Mouse (Mus musculus): ENCODE measurements around the gene Zmiz1. TPM values are rescaled to one million over a fixed set of nuclear protein-coding genes. Genes with fewer than 3 reads are reported as not detected.

The Zmiz1 gene
- polyA plus RNA-seq, 1 experiment from 2014 or later: 26.3 TPM

DNA sequence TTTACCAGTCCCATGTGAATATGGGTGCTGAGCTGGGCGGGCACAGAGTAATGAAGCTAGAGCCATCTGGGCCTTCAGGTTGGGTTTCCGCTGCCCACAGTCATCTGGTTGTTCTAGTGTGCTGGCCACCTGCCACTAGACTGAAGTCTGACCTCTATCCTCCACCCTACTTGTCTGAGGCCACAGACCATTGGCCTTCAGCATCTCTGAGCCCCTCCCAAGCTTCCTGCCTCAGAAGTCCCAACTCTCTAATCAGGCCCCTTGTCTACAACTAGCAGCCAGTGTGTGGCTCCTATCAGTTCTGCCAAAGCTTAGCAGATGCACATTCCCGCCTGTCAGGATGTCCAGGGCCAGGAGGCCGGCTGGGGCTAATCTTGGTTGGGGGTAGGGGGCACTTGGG is 65.9 kb downstream of the Zmiz1 start:
- peaks cover 55% of the 10 kb centered on the region for H3K4me1 ChIP-seq (replicated peaks)
- no peak overlapping the region for H3K27ac ChIP-seq
- no peaks in the 10 kb centered on the region for H3K9me3 ChIP-seq

GRCm38 (mm10) chr14:25525729-25526128 is 66.7 kb downstream of the Zmiz1 start:
- ATAC-seq: no peak
- no peaks in the 10 kb centered on the region for H3K27me3 ChIP-seq (replicated peaks)
- H3K9ac ChIP-seq: no peak overlapping the region
- H3K27ac ChIP-seq: no peak overlapping the region
- H3K36me3 ChIP-seq: no peaks in the 10 kb centered on the region
- H3K9me3 ChIP-seq: no peaks in the 10 kb centered on the region
- 61% methylated on average over 8 of the region's 8 CpGs for WGBS
- no peak overlapping the region for H3K4me2 ChIP-seq (replicated peaks)
- H3K4me1 ChIP-seq (replicated peaks): peaks cover 47% of the 10 kb centered on the region
- no peak overlapping the region for H3K4me3 ChIP-seq (replicated peaks)

More for the DNA sequence above, 65.9 kb downstream of the Zmiz1 start:
- Histone ChIP-seq H3K4me3 (replicated peaks) (no peak overlapping the region), H3K27me3 (replicated peaks) (no peaks in the 10 kb centered on the region), H3K4me2 (replicated peaks) (no peak overlapping the region), H3K36me3 (no peaks in the 10 kb centered on the region), H3K9ac (no peak overlapping the region)
- 67% methylated on average over 4 of the region's 4 CpGs for WGBS
- ATAC-seq: no peak

- Histone ChIP-seq H3K36me3 (no peaks in the 10 kb centered on the region), H3K4me2 (replicated peaks) (no peak overlapping the region), H3K9me3 (no peaks in the 10 kb centered on the region), H3K27me3 (replicated peaks) (no peaks in the 10 kb centered on the region), H3K9ac (no peak overlapping the region), H3K4me1 (replicated peaks) (peaks cover 46% of the 10 kb centered on the region), H3K4me3 (replicated peaks) (no peak overlapping the region), H3K27ac (no peak overlapping the region)
- 83% methylated on average over 8 of the region's 8 CpGs for WGBS
- ATAC-seq: no peak
These were observed 67.9 kb downstream of the Zmiz1 start for GRCm38 (mm10) chr14:25526872-25527271.

DNA sequence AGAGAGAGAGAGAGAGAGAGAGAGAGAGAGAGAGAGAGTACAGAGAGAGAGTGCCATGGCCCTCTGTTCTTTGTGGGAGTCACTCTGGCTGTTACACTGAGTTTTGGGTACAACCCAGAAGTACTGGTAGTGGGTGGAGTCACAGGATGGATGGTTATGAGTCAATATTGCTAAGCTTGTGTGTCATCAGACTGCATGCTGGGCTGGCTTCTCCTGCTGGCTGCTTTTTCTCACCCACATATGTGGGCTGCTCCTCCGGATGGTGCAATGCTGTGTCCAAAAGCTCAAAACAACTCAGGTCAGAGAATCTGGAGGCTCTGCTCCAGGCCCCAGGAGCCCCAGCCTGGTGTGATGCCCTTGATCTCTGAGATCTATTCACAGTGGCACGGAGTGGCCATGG is 68.3 kb downstream of the Zmiz1 start:
- Histone ChIP-seq H3K9ac (no peak overlapping the region), H3K36me3 (no peaks in the 10 kb centered on the region), H3K4me1 (replicated peaks) (peaks cover 46% of the 10 kb centered on the region), H3K4me3 (replicated peaks) (no peak overlapping the region), H3K27ac (no peak overlapping the region), H3K4me2 (replicated peaks) (no peak overlapping the region), H3K9me3 (no peaks in the 10 kb centered on the region), H3K27me3 (replicated peaks) (no peaks in the 10 kb centered on the region)
- 79% methylated on average over 2 of the region's 2 CpGs for WGBS
- no peak for ATAC-seq

GRCm38 (mm10) chr14:25530342-25530741 is 71.4 kb downstream of the Zmiz1 start:
- no peaks in the 10 kb centered on the region for H3K27me3 ChIP-seq (replicated peaks)
- no peak overlapping the region for H3K9ac ChIP-seq
- H3K9me3 ChIP-seq: no peaks in the 10 kb centered on the region
- H3K4me1 ChIP-seq (replicated peaks): peaks cover 45% of the 10 kb centered on the region
- 76% methylated on average over 4 of the region's 4 CpGs for WGBS
- no peaks in the 10 kb centered on the region for H3K36me3 ChIP-seq
- no peak overlapping the region for H3K4me2 ChIP-seq (replicated peaks)
- ATAC-seq: no peak
- H3K27ac ChIP-seq: no peak overlapping the region
- H3K4me3 ChIP-seq (replicated peaks): no peak overlapping the region

- Histone ChIP-seq H3K27ac (no peak overlapping the region), H3K9me3 (no peaks in the 10 kb centered on the region), H3K4me1 (replicated peaks) (peaks cover 40% of the 10 kb centered on the region), H3K9ac (no peak overlapping the region), H3K4me3 (replicated peaks) (no peak overlapping the region), H3K4me2 (replicated peaks) (no peak overlapping the region), H3K36me3 (no peaks in the 10 kb centered on the region), H3K27me3 (replicated peaks) (no peaks in the 10 kb centered on the region)
- no peak for ATAC-seq
- 84% methylated on average over 5 of the region's 5 CpGs for WGBS
These were observed 71.8 kb downstream of the Zmiz1 start for GRCm38 (mm10) chr14:25530815-25531214.

DNA sequence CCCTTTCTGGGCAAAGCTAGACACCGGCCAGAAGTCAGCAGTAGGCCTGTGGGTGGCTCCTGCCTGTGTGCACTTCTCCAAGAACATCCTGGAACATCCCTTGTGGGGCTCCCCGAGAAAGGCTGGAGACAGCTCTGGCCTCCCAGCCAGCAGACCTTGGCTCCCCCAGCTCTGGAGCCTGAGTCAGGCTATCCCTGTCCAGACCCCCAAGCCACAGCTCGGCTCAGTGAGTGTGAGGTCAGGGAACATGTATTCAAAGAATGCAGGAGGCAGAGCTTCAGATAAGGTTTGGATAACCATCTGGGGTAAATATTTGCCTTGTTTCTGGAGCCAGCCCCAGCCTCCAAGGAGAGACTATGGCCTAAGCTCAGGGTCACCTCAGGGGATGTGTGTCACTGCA is 74.0 kb downstream of the Zmiz1 start:
- no peak overlapping the region for H3K4me3 ChIP-seq (replicated peaks)
- no peak overlapping the region for H3K9ac ChIP-seq
- ATAC-seq: peak; percentile 62
- no peak overlapping the region for H3K4me2 ChIP-seq (replicated peaks)
- peaks cover 10% of the 10 kb centered on the region for H3K36me3 ChIP-seq
- WGBS: 20% methylated on average over 3 of the region's 3 CpGs
- H3K27me3 ChIP-seq (replicated peaks): no peaks in the 10 kb centered on the region
- peak overlapping the region; percentile 62 for H3K27ac ChIP-seq
- no peaks in the 10 kb centered on the region for H3K9me3 ChIP-seq
- H3K4me1 ChIP-seq (replicated peaks): peaks cover 40% of the 10 kb centered on the region

DNA sequence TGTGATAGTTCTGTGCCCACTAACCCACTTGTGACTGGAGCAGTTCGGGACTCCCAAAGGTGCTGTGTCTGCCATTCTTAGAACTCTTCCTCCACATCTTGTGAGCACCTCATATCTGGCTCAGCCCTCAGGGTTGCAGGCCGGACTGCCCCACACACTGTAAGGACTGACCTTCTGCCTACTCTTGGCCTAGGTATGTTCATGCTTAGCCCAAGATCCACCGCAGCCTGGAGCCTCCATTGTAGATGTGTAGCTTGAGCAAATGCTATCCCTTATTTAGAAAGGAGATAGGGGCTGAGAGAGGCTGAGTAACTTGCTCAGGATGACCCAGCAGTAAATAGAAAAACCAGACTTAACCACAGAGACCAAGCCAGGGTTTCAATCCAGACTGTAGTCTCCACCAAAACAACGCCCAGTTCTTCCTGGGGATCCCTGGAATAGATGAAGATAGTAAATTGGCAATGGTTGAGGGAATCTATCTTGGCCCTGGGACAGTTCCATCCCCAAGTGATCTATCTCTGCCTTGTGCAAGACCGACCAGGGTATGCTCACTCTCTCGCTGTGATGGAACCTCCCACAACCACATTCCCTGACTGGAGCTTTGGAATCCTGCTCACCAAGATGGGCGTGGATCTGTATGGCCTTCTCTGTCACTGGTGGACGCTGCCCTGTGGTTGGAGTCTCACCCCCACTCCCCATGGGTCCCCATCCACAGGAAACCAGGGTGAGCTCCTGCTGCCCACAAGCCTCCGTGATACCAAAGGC is 74.8 kb downstream of the Zmiz1 start:
- peaks cover 40% of the 10 kb centered on the region for H3K4me1 ChIP-seq (replicated peaks)
- H3K9ac ChIP-seq: no peak overlapping the region
- H3K4me3 ChIP-seq (replicated peaks): no peak overlapping the region
- no peak overlapping the region for H3K4me2 ChIP-seq (replicated peaks)
- peaks cover 12% of the 10 kb centered on the region for H3K36me3 ChIP-seq
- ATAC-seq: no peak
- no peaks in the 10 kb centered on the region for H3K27me3 ChIP-seq (replicated peaks)
- H3K27ac ChIP-seq: peak overlapping the region; percentile 62
- no peaks in the 10 kb centered on the region for H3K9me3 ChIP-seq
- WGBS: 53% methylated on average over 9 of the region's 9 CpGs

GRCm38 (mm10) chr14:25534396-25534769 is 75.4 kb downstream of the Zmiz1 start:
- Histone ChIP-seq H3K9me3 (no peaks in the 10 kb centered on the region), H3K4me1 (replicated peaks) (peaks cover 40% of the 10 kb centered on the region), H3K27ac (peak overlapping the region; percentile 62), H3K4me3 (replicated peaks) (no peak overlapping the region), H3K27me3 (replicated peaks) (no peaks in the 10 kb centered on the region), H3K36me3 (peaks cover 12% of the 10 kb centered on the region), H3K4me2 (replicated peaks) (no peak overlapping the region), H3K9ac (no peak overlapping the region)
- no peak for ATAC-seq

- Histone ChIP-seq H3K9me3 (no peaks in the 10 kb centered on the region), H3K4me2 (replicated peaks) (no peak overlapping the region), H3K36me3 (peaks cover 12% of the 10 kb centered on the region), H3K9ac (no peak overlapping the region), H3K4me3 (replicated peaks) (no peak overlapping the region), H3K27ac (no peak overlapping the region), H3K27me3 (replicated peaks) (no peaks in the 10 kb centered on the region), H3K4me1 (replicated peaks) (peaks cover 43% of the 10 kb centered on the region)
- no peak for ATAC-seq
- 54% methylated on average over 11 of the region's 11 CpGs for WGBS
These were observed 76.1 kb downstream of the Zmiz1 start for GRCm38 (mm10) chr14:25534918-25535582.

DNA sequence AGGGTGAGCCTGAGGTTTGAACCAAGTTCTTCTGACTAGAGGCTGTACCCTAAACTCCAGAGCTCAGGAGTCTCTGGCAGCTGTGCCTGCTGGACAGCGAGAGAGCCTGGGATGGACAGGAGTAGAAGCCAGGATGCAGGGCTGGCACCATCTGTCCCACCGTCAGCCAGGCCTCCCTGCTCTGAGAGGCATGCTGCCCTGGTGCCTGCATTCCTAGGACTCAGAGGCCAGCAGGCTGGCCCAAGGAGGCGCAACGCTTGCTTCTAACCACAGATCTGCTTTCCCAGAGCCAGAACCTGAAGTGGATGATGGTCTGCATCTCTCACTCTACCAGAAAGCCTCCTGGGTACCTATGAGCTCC is 76.6 kb downstream of the Zmiz1 start:
- Histone ChIP-seq H3K4me2 (replicated peaks) (no peak overlapping the region), H3K27me3 (replicated peaks) (no peaks in the 10 kb centered on the region), H3K36me3 (peaks cover 12% of the 10 kb centered on the region), H3K27ac (no peak overlapping the region), H3K4me3 (replicated peaks) (no peak overlapping the region), H3K9ac (no peak overlapping the region), H3K4me1 (replicated peaks) (peaks cover 47% of the 10 kb centered on the region), H3K9me3 (no peaks in the 10 kb centered on the region)
- WGBS: 71% methylated on average over 4 of the region's 4 CpGs
- no peak for ATAC-seq

DNA sequence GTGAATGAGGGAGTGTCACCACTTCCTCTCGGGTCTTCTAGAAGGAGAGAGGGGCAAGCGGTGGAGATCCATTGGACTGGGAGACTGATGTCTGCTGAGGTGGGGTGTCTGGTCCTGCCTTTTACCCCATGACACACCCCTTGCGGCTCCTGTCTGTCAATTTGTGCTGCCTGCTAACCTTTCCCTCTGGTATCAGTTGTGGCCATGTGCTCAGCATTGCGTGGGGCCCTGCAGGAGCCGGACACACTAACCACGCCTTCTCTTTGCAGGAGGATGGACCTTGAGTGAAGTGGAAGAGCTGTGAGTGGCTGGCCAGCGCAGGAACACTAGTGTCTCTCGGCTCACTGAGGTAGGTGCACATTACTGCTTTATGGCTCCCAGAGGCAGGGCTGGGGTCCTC is 77.5 kb downstream of the Zmiz1 start:
- 69% methylated on average over 8 of the region's 8 CpGs for WGBS
- no peaks in the 10 kb centered on the region for H3K9me3 ChIP-seq
- no peak overlapping the region for H3K4me3 ChIP-seq (replicated peaks)
- no peaks in the 10 kb centered on the region for H3K27me3 ChIP-seq (replicated peaks)
- peaks cover 49% of the 10 kb centered on the region for H3K4me1 ChIP-seq (replicated peaks)
- H3K27ac ChIP-seq: no peak overlapping the region
- no peak for ATAC-seq
- no peak overlapping the region for H3K9ac ChIP-seq
- peaks cover 12% of the 10 kb centered on the region for H3K36me3 ChIP-seq
- no peak overlapping the region for H3K4me2 ChIP-seq (replicated peaks)

- Histone ChIP-seq H3K4me2 (replicated peaks) (no peak overlapping the region), H3K9me3 (no peaks in the 10 kb centered on the region), H3K9ac (no peak overlapping the region), H3K4me1 (replicated peaks) (peaks cover 42% of the 10 kb centered on the region), H3K27me3 (replicated peaks) (no peaks in the 10 kb centered on the region), H3K36me3 (peaks cover 12% of the 10 kb centered on the region), H3K27ac (no peak overlapping the region), H3K4me3 (replicated peaks) (no peak overlapping the region)
- 94% methylated on average over 1 of the region's 1 CpGs for WGBS
- no peak for ATAC-seq
These were observed 78.4 kb downstream of the Zmiz1 start for GRCm38 (mm10) chr14:25537351-25537750.
